Mouse (Mus musculus) forebrain, embryonic 14.5 days (tissue): Measurements from ENCODE around the gene 2010003K11Rik. TPM values are rescaled to one million over a fixed set of nuclear protein-coding genes. Genes with fewer than 3 reads are reported as not detected.
"Not testable (repeated sequence)": the region's sequence is repeated elsewhere in the genome, so short reads cannot be mapped to it uniquely, and the experiment has no call there.

Experiments
- ATAC-seq: fragments of 200-750 bp; cut with Nextera tagmentation; 2 replicates; pipeline ENCODE4 v1.8.0; 2017; ENCODE audit warnings: mild to moderate bottlenecking, moderate library complexity
- DNase-seq: peaks from one replicate; pipeline ENCODE4 v3.0.0-alpha.2; 2015; ENCODE audit warnings: low spot score
- H3K27ac ChIP-seq: fragments of 300-500 bp; sonication (generic); 2 replicates; pipeline ENCODE4 v1.5.1; 2014; ENCODE audit warnings: low read depth, mild to moderate bottlenecking, control low read depth, low read length, moderate library complexity
- H3K27me3 ChIP-seq: fragments of 300-500 bp; sonication (generic); replicated peaks from 2 replicates; pipeline ENCODE4 v1.6.1; 2014; ENCODE audit warnings: low read length, control low read depth, mixed read lengths; ENCODE audit not compliant: control insufficient read depth, insufficient read depth
- H3K36me3 ChIP-seq: fragments of 300-500 bp; sonication (generic); 2 replicates; pipeline ENCODE4 v1.6.1; 2014; ENCODE audit warnings: low read length, control low read depth; ENCODE audit not compliant: control insufficient read depth, insufficient read depth
- H3K4me1 ChIP-seq: fragments of 300-500 bp; sonication (generic); 2 replicates; pipeline ENCODE4 v1.6.1; 2014; ENCODE audit warnings: antibody characterized with exemption, low read length, control low read depth; ENCODE audit not compliant: control insufficient read depth, insufficient read depth
- H3K4me2 ChIP-seq: fragments of 300-500 bp; sonication (generic); 2 replicates; pipeline ENCODE4 v1.6.1; 2014; ENCODE audit warnings: mild to moderate bottlenecking, control low read depth, low read length
- H3K4me3 ChIP-seq: fragments of 300-500 bp; sonication (generic); 2 replicates; pipeline ENCODE4 v1.5.1; 2014; ENCODE audit warnings: low read depth, low read length, control low read depth
- H3K9ac ChIP-seq: fragments of 300-500 bp; sonication (generic); 2 replicates; pipeline ENCODE4 v1.6.1; 2014; ENCODE audit warnings: mild to moderate bottlenecking, low read length, control low read depth, moderate library complexity
- H3K9me3 ChIP-seq: fragments of 300-500 bp; sonication (generic); replicated peaks from 2 replicates; pipeline ENCODE4 v1.6.1; 2016; ENCODE audit warnings: low read length, control low read depth, mixed read lengths; ENCODE audit not compliant: control insufficient read depth
- WGBS: fragments of 180-500 bp; shearing (Covaris S2); extraction: QIAGEN DNeasy Blood & Tissue Kit; methylation state at CpG from one replicate; pipeline ENCODE4 v1.1.7; 2014; 5-methylcytosine and 5-hydroxymethylcytosine counted together
- polyA plus RNA-seq: library from polyadenylated mRNA; unstranded; fragments of >200 nt; fragmentation: Nextera tagmentation; extraction: Ambion mirVana; gene quantifications from 2 replicates; pipeline ENCODE4 v1.2.1, GENCODE M21; 2014

The 2010003K11Rik gene
- polyA plus RNA-seq, 1 experiment from 2014 or later = not detected

DNA sequence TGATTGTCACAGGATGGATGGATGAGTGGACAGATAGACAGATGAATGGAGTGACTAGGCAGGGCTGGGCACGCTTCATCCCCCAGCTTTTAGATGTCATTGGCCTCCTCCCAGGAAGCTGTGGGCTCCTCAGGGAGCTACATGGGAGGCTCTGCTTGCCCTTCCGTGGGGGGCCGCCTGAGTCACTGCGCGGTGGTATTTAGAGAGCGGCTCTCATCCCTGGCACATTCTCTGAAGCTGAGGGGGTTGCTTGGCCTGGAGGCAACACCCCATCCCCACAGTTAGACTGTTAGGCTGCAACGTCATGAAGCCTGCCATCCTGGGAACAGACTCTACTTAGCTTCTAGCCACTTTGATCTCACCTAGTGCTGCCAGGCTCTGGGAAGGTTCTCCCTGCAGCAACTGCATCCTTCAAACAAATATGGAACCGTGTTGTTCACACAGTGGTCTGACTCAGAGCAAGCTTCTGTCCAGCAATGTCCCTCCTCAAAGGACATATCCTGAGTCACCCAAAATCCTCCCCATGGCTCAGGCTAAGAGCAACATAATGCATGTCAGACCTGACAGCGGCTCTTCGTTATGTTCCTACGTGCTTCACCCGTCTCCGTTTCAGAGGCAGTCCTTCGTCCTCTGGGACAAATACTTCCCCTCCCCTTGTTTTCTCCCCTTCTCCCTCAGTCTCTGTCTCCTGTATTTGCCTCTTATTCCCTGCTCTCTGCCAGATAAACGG lies 43.1 kb downstream of the 2010003K11Rik start:
- DNase-seq (no peak), ATAC-seq (no peak)
- no peak overlapping the region for H3K9ac ChIP-seq
- no peak overlapping the region for H3K27ac ChIP-seq
- no peaks in the 10 kb centered on the region for H3K4me1 ChIP-seq
- H3K4me3 ChIP-seq = no peak overlapping the region
- H3K27me3 ChIP-seq = no peaks in the 10 kb centered on the region
- 81% methylated on average over 15 of the region's 15 CpGs for WGBS
- H3K9me3 ChIP-seq = no peaks in the 10 kb centered on the region
- H3K4me2 ChIP-seq = no peak overlapping the region
- H3K36me3 ChIP-seq = no peaks in the 10 kb centered on the region

DNA sequence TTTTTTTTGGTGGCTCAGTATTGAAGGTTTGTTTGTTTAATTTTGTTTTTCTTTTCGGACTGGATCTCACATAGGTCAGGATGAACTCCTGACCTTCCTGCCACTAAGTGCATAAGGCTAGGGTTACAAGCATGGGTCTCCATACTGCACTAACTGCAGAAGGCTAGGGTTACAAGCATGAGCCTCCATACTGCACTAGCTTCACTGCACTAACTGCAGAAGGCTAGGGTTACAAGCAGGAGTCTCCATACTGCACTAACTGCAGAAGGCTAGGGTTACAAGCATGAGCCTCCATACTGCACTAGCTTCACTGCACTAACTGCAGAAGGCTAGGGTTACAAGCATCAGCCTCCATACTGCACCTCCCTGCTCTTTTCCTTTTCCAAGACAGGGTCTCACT lies 44.3 kb downstream of the 2010003K11Rik start:
- H3K27ac ChIP-seq, H3K4me3 ChIP-seq, H3K9me3 ChIP-seq, H3K9ac ChIP-seq, H3K4me2 ChIP-seq, H3K4me1 ChIP-seq, H3K27me3 ChIP-seq, DNase-seq, ATAC-seq, H3K36me3 ChIP-seq: not testable (repeated sequence)
- 90% methylated on average over 1 of the region's 1 CpGs for WGBS

GRCm38 (mm10) chr19:4452525-4452924 lies 45.9 kb downstream of the 2010003K11Rik start:
- Histone ChIP-seq H3K9me3 (no peaks in the 10 kb centered on the region), H3K4me2 (no peak overlapping the region), H3K36me3 (no peaks in the 10 kb centered on the region), H3K27ac (no peak overlapping the region), H3K4me1 (no peaks in the 10 kb centered on the region), H3K4me3 (no peak overlapping the region), H3K9ac (no peak overlapping the region), H3K27me3 (no peaks in the 10 kb centered on the region)
- DNase-seq (peak; percentile 22), ATAC-seq (no peak)
- WGBS = 41% methylated on average over 4 of the region's 4 CpGs

- no peak overlapping the region for H3K4me2 ChIP-seq
- no peaks in the 10 kb centered on the region for H3K36me3 ChIP-seq
- no peaks in the 10 kb centered on the region for H3K27me3 ChIP-seq
- no peaks in the 10 kb centered on the region for H3K4me1 ChIP-seq
- H3K4me3 ChIP-seq = no peak overlapping the region
- WGBS = 18% methylated on average over 5 of the region's 5 CpGs
- no peak overlapping the region for H3K9ac ChIP-seq
- DNase-seq = no peak
- no peak overlapping the region for H3K27ac ChIP-seq
- no peaks in the 10 kb centered on the region for H3K9me3 ChIP-seq
- ATAC-seq = no peak
Measured at GRCm38 (mm10) chr19:4451965-4452364, 46.4 kb downstream of the 2010003K11Rik start.

DNA sequence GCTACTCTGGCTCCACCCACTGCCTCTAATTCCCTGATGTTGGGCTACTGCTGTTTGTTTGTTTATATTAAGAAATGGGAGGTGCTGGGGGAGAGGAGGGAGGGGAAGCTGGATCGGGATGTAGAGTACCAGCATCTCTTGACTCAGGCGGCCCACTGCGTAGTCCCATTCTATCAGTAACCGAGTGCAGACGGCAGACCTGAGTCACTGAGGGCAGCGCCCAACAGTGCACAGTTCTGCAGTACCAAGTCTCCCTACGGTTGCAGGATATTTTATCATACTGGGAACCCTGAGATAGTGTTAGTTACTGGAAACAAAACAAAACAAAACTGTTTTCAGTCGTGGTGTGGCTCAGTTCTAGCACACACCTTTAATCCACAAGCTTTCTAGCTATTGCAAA lies 47.3 kb downstream of the 2010003K11Rik start:
- Histone ChIP-seq H3K4me1 (no peaks in the 10 kb centered on the region), H3K27me3 (no peaks in the 10 kb centered on the region), H3K4me2 (no peak overlapping the region), H3K4me3 (no peak overlapping the region), H3K9ac (no peak overlapping the region), H3K9me3 (no peaks in the 10 kb centered on the region), H3K36me3 (no peaks in the 10 kb centered on the region), H3K27ac (no peak overlapping the region)
- DNase-seq (no peak), ATAC-seq (no peak)
- 71% methylated on average over 8 of the region's 8 CpGs for WGBS

- Histone ChIP-seq H3K36me3 (no peaks in the 10 kb centered on the region), H3K9me3 (no peaks in the 10 kb centered on the region), H3K4me3 (no peak overlapping the region), H3K4me1 (no peaks in the 10 kb centered on the region), H3K4me2 (no peak overlapping the region), H3K9ac (no peak overlapping the region), H3K27me3 (no peaks in the 10 kb centered on the region), H3K27ac (no peak overlapping the region)
- ATAC-seq = no peak
- 59% methylated on average over 5 of the region's 5 CpGs for WGBS
- DNase-seq = no peak
Measured at GRCm38 (mm10) chr19:4450666-4451065, 47.7 kb downstream of the 2010003K11Rik start.

- no peaks in the 10 kb centered on the region for H3K9me3 ChIP-seq
- 98% methylated on average over 9 of the region's 9 CpGs for WGBS
- no peak overlapping the region for H3K4me3 ChIP-seq
- no peak for ATAC-seq
- H3K4me2 ChIP-seq = no peak overlapping the region
- no peak overlapping the region for H3K9ac ChIP-seq
- no peaks in the 10 kb centered on the region for H3K36me3 ChIP-seq
- no peak for DNase-seq
- no peaks in the 10 kb centered on the region for H3K27me3 ChIP-seq
- H3K27ac ChIP-seq = no peak overlapping the region
- no peaks in the 10 kb centered on the region for H3K4me1 ChIP-seq
Measured at GRCm38 (mm10) chr19:4449230-4449629, 49.2 kb downstream of the 2010003K11Rik start.

DNA sequence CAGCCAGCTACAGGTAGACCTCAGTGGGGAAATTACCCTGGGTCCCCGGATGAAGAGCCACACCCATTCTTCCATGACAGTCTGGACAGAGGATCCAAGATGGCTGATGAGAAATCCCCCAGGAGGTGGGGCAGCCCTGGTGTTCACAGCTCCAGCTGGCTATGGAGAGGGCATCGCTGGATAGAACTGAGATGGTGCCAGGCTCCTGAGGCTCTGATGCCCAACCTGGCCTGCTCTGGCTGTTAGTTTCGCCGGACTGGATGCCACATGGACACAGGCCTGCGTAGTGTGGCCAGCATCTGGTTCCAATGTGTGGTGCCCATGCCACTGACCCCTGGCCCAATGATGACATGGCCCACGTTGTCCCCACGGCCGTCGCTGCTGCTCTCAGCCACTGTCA lies 50.9 kb downstream of the 2010003K11Rik start:
- Histone ChIP-seq H3K9ac (no peak overlapping the region), H3K4me1 (no peaks in the 10 kb centered on the region), H3K4me2 (no peak overlapping the region), H3K9me3 (no peaks in the 10 kb centered on the region), H3K27ac (no peak overlapping the region), H3K36me3 (no peaks in the 10 kb centered on the region), H3K27me3 (no peaks in the 10 kb centered on the region), H3K4me3 (no peak overlapping the region)
- 88% methylated on average over 9 of the region's 9 CpGs for WGBS
- ATAC-seq (no peak), DNase-seq (no peak)
